Mouse (Mus musculus) fat pad, adult 2 months (tissue): ENCODE measurements around the gene Lig1.
A peak's percentile ranks its signal among the peaks of the same experiment; 100 is the strongest.

ENCODE experiments used
- DNase-seq: peaks from one replicate; pipeline ENCODE4 v3.0.0-alpha.2; 2011; ENCODE audit warnings: low read depth, low spot score; ENCODE audit errors: extremely low read depth

The Lig1 gene

GRCm38 (mm10) chr7:13309407-13309806 is 32.3 kb downstream of the Lig1 start:
- no peak for DNase-seq

- DNase-seq: no peak
Measured at GRCm38 (mm10) chr7:13310493-13311199, 33.6 kb downstream of the Lig1 start.

GRCm38 (mm10) chr7:13311401-13311800 is 34.3 kb downstream of the Lig1 start:
- DNase-seq: no peak

GRCm38 (mm10) chr7:13314095-13314597 is 37.1 kb downstream of the Lig1 start:
- DNase-seq: peak; percentile 100

- DNase-seq: no peak
Measured at GRCm38 (mm10) chr7:13321424-13321823, 44.3 kb downstream of the Lig1 start.

- DNase-seq: no peak
Measured at GRCm38 (mm10) chr7:13324316-13324715, 47.2 kb downstream of the Lig1 start, which contains the start of gene Pla2g4c. Gene Pla2g4c (plus strand): TSS chr7:13324655.

GRCm38 (mm10) chr7:13330575-13330974 is 53.5 kb downstream of the Lig1 start:
- DNase-seq: no peak

GRCm38 (mm10) chr7:13355943-13356342 is 78.9 kb downstream of the Lig1 start:
- no peak for DNase-seq
